Mouse (Mus musculus) CH12.LX (cell line): ENCODE results near the gene Tbc1d25.

Source experiments
- CHD2 ChIP-seq: IDR thresholded peaks from 2 replicates; pipeline ENCODE4 v1.6.1; 2011; ENCODE audit warnings: low read length, improper control_type of control experiment
- CTCF ChIP-seq, 2 experiments: IDR thresholded peaks in 1 of 2; conservative IDR thresholded peaks in 1 of 2; 2 replicates each; pipeline ENCODE4 v1.5.1; 2011 to 2012; ENCODE audit warnings: low read depth in 2 of 2, low read length in 2 of 2, improper control_type of control experiment in 1 of 2, inconsistent platforms in 1 of 2, mild to moderate bottlenecking in 1 of 2, moderate library complexity in 1 of 2
- ELF1 ChIP-seq: IDR thresholded peaks from 2 replicates; pipeline ENCODE4 v1.6.1; 2014; ENCODE audit warnings: low read depth, mild to moderate bottlenecking, inconsistent platforms, low read length, improper control_type of control experiment
- EP300 ChIP-seq: IDR thresholded peaks from 2 replicates; pipeline ENCODE4 v1.6.1; 2011; ENCODE audit warnings: low read length, improper control_type of control experiment
- HCFC1 ChIP-seq: IDR thresholded peaks from 2 replicates; pipeline ENCODE4 v1.6.1; 2012; ENCODE audit warnings: low read depth, mild to moderate bottlenecking, inconsistent platforms, low read length, improper control_type of control experiment
- IRF4 ChIP-seq: IDR thresholded peaks from 2 replicates; pipeline ENCODE4 v1.6.1; 2014; ENCODE audit warnings: low read depth, mild to moderate bottlenecking, inconsistent platforms, low read length, improper control_type of control experiment
- JUND ChIP-seq: conservative IDR thresholded peaks from 2 replicates; pipeline ENCODE4 v1.6.1; 2011; ENCODE audit warnings: low read depth, low read length, improper control_type of control experiment
- KAT2A ChIP-seq: IDR thresholded peaks from 2 replicates; pipeline ENCODE4 v1.6.1; 2012; ENCODE audit warnings: low read length, improper control_type of control experiment, inconsistent platforms; ENCODE audit not compliant: insufficient replicate concordance
- MYC ChIP-seq: IDR thresholded peaks from 2 replicates; pipeline ENCODE4 v1.6.1; 2011; ENCODE audit warnings: low read depth, mild to moderate bottlenecking, improper control_type of control experiment, low read length
- POLR2A ChIP-seq: IDR thresholded peaks from 2 replicates; pipeline ENCODE4 v1.6.1; 2011; ENCODE audit warnings: low read depth, mild to moderate bottlenecking, improper control_type of control experiment, low read length
- RCOR1 ChIP-seq: conservative IDR thresholded peaks from 2 replicates; pipeline ENCODE4 v1.6.1; 2012; ENCODE audit warnings: low read depth, mild to moderate bottlenecking, inconsistent platforms, low read length, improper control_type of control experiment
- SIN3A ChIP-seq: IDR thresholded peaks from 2 replicates; pipeline ENCODE4 v1.6.1; 2012; ENCODE audit warnings: low read length, improper control_type of control experiment, inconsistent platforms
- USF1 ChIP-seq: IDR thresholded peaks from 2 replicates; pipeline ENCODE4 v1.6.1; 2014; ENCODE audit warnings: low read depth, mild to moderate bottlenecking, inconsistent platforms, low read length, improper control_type of control experiment

DNA sequence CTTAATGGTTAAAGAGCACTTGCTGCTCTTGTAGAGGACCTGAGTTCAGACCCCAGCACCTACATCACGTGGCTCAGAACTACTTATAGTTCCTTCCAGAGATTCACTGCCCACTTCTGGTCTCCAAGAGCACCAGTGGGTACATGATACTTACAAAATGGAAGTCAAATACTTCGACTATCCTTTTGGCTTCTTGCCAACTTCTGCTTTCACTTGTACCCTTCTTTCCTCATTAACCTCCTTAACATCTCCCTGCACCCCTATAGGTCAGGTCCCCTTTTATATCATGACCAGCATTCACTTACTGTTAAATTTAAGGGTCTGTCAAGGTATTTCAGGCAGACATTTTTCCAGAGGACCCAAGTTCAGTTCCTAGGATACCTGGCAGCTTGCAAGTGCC, 40.1 kb downstream of the Tbc1d25 start:
- TF ChIP-seq USF1: no peak
- no peak for TF ChIP-seq EP300
- no peak for TF ChIP-seq SIN3A
- TF ChIP-seq CTCF (conservative IDR thresholded peaks at IDR 0.05 in 1 of 2, IDR thresholded peaks at IDR 0.05 in 1 of 2; ENCODE audit: low read depth in 2 of 2, low read length in 2 of 2): no peak
- no peak for TF ChIP-seq ELF1
- no peak for TF ChIP-seq POLR2A
- TF ChIP-seq HCFC1: no peak
- no peak for TF ChIP-seq JUND
- TF ChIP-seq IRF4: no peak
- TF ChIP-seq RCOR1: no peak
- TF ChIP-seq MYC: no peak
- TF ChIP-seq CHD2: no peak
- no peak for TF ChIP-seq KAT2A
